In the genomic region with DNA sequence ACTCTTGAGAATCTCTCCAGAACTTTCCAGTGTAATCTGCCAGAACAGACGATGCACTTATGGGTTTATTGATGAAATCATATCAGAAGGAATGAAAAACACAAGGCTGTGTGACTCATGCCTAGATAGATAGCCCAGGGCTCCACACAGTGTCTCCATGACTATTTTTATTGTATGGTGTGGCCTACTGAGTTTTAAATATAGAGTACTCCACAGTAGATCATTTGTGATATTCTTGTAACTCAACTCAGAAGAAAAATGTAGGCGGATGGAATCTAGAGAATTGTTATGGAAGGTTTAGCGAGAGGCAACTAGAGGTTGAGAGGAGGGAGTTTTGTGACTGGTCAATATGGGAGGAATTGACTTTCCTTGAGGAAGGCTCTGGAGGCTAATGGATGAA, we compare ENCODE assay signal across 15 mouse cellular contexts.
"Had no signal": no experiment of that assay in that cellular context is flagged by ENCODE, and none has a peak within 500 bp of the region (broad histone marks: within the 10 kb centered on the region; RNA-seq: fewer than 3 reads in every experiment).

No protein-coding gene starts in this region.

- H3K27ac ChIP-seq: midbrain, embryonic 10.5 days; midbrain, embryonic 12.5 days; neural tube, embryonic 12.5 days; stomach, embryonic 15.5 days; stomach, postnatal 0 days had no signal

- H3K4me3 ChIP-seq: midbrain, embryonic 10.5 days; midbrain, embryonic 12.5 days; neural tube, embryonic 12.5 days; stomach, embryonic 15.5 days had no signal

- ATAC-seq: midbrain, embryonic 16.5 days had no signal

- H3K27me3 ChIP-seq: midbrain, embryonic 12.5 days; neural tube, embryonic 12.5 days; stomach, embryonic 15.5 days had no signal

- H3K9me3 ChIP-seq: midbrain, embryonic 10.5 days; midbrain, embryonic 12.5 days; neural tube, embryonic 12.5 days; stomach, embryonic 15.5 days had no signal

- H3K4me2 ChIP-seq: lung, embryonic 14.5 days; midbrain, embryonic 12.5 days; neural tube, embryonic 12.5 days; stomach, embryonic 15.5 days had no signal

- DNase-seq: lung, adult 18-20 months; lung, embryonic 14.5 days; lung, postnatal 10 days; lung, postnatal 4 days; midbrain, embryonic 14.5 days; right cerebral cortex, postnatal 14 days; thymus, adult 2 months; thymus, postnatal 25 days; thymus, postnatal 4 days had no signal

- H3K4me1 ChIP-seq: midbrain, embryonic 10.5 days; midbrain, embryonic 12.5 days; neural tube, embryonic 12.5 days; stomach, embryonic 15.5 days had no signal

- H3K36me3 ChIP-seq: midbrain, embryonic 10.5 days; midbrain, embryonic 12.5 days; neural tube, embryonic 12.5 days; stomach, embryonic 15.5 days had no signal

- H3K9ac ChIP-seq: lung, embryonic 14.5 days; midbrain, embryonic 12.5 days; neural tube, embryonic 12.5 days; stomach, embryonic 15.5 days had no signal
